Mouse (Mus musculus) cortical plate, adult 2 months (tissue): ENCODE data around the gene Phactr1. TPM values are rescaled to one million over a fixed set of nuclear protein-coding genes. Genes with fewer than 3 reads are reported as not detected.

ENCODE experiments used
- H3K27ac ChIP-seq: fragments of 200-500 bp; 2 replicates; pipeline ENCODE4 v1.5.1; 2012; ENCODE audit warnings: low read length, control low read depth, inconsistent platforms; ENCODE audit not compliant: insufficient read depth
- H3K4me1 ChIP-seq: fragments of 200-500 bp; 2 replicates; pipeline ENCODE4 v1.6.1; 2011; ENCODE audit warnings: low read length; ENCODE audit not compliant: control insufficient read depth, insufficient read depth
- H3K4me3 ChIP-seq: fragments of 200-500 bp; 2 replicates; pipeline ENCODE4 v1.5.1; 2011; ENCODE audit warnings: mild to moderate bottlenecking, low read length, control low read depth; ENCODE audit not compliant: insufficient read depth
- CTCF ChIP-seq: fragments of 200-500 bp; IDR thresholded peaks from 2 replicates; pipeline ENCODE4 v1.5.1; 2011; ENCODE audit warnings: mild to moderate bottlenecking, control low read depth, low read length; ENCODE audit not compliant: insufficient read depth; ENCODE audit errors: extremely low read depth
- POLR2A ChIP-seq: fragments of 200-500 bp; IDR thresholded peaks from 2 replicates; pipeline ENCODE4 v1.6.1; 2011; ENCODE audit warnings: mild to moderate bottlenecking, low read length, control low read depth; ENCODE audit not compliant: insufficient read depth; ENCODE audit errors: extremely low read depth
- polyA plus RNA-seq: library from polyadenylated mRNA; depleted of rRNA; stranded (reverse); fragments of >200 nt; gene quantifications from 2 replicates; pipeline ENCODE4 v1.2.3, GENCODE M21; 2012

The Phactr1 gene
- polyA plus RNA-seq, 1 experiment = 206 TPM

- no peak overlapping the region for H3K27ac ChIP-seq
These were observed 464.4 kb downstream of the Phactr1 start for GRCm38 (mm10) chr13:43144720-43145418.

GRCm38 (mm10) chr13:43146515-43147258 is 466.3 kb downstream of the Phactr1 start:
- Histone ChIP-seq H3K27ac (no peak overlapping the region), H3K4me1 (peaks cover 2% of the 10 kb centered on the region; the same call in 1 of the 2 replicates), H3K4me3 (no peak overlapping the region)
- no peak for TF ChIP-seq CTCF
- no peak for TF ChIP-seq POLR2A

More at GRCm38 (mm10) chr13:43144720-43145418, 464.4 kb downstream of the Phactr1 start:
- H3K4me3 ChIP-seq = no peak overlapping the region
- peaks cover 2% of the 10 kb centered on the region; the same call in 1 of the 2 replicates for H3K4me1 ChIP-seq
- no peak for TF ChIP-seq POLR2A
- no peak for TF ChIP-seq CTCF

- Histone ChIP-seq H3K4me1 (peaks cover 2% of the 10 kb centered on the region; the same call in 1 of the 2 replicates), H3K27ac (no peak overlapping the region), H3K4me3 (no peak overlapping the region)
- TF ChIP-seq CTCF = no peak
- TF ChIP-seq POLR2A = no peak
These were observed 468.3 kb downstream of the Phactr1 start for GRCm38 (mm10) chr13:43148692-43149091.

- no peak overlapping the region for H3K27ac ChIP-seq
- peaks cover 2% of the 10 kb centered on the region; the same call in 1 of the 2 replicates for H3K4me1 ChIP-seq
- TF ChIP-seq CTCF (no peak), POLR2A (no peak)
- no peak overlapping the region for H3K4me3 ChIP-seq
These were observed 469.2 kb downstream of the Phactr1 start for GRCm38 (mm10) chr13:43149661-43150060.

GRCm38 (mm10) chr13:43152005-43152520 is 471.6 kb downstream of the Phactr1 start:
- no peak overlapping the region for H3K27ac ChIP-seq
- no peaks in the 10 kb centered on the region for H3K4me1 ChIP-seq
- TF ChIP-seq POLR2A = no peak
- no peak overlapping the region for H3K4me3 ChIP-seq

- no peaks in the 10 kb centered on the region for H3K4me1 ChIP-seq
- no peak overlapping the region for H3K27ac ChIP-seq
- no peak for TF ChIP-seq POLR2A
- no peak for TF ChIP-seq CTCF
- no peak overlapping the region for H3K4me3 ChIP-seq
These were observed 476.9 kb downstream of the Phactr1 start for GRCm38 (mm10) chr13:43157370-43157769.

GRCm38 (mm10) chr13:43158281-43158680 is 477.9 kb downstream of the Phactr1 start:
- Histone ChIP-seq H3K27ac (no peak overlapping the region), H3K4me1 (no peaks in the 10 kb centered on the region), H3K4me3 (no peak overlapping the region)
- TF ChIP-seq CTCF (no peak), POLR2A (no peak)

- Histone ChIP-seq H3K4me1 (no peaks in the 10 kb centered on the region), H3K27ac (no peak overlapping the region), H3K4me3 (no peak overlapping the region)
- TF ChIP-seq POLR2A (no peak), CTCF (no peak)
These were observed 479.0 kb downstream of the Phactr1 start for GRCm38 (mm10) chr13:43159429-43159828.

GRCm38 (mm10) chr13:43167721-43168120 is 487.3 kb downstream of the Phactr1 start:
- Histone ChIP-seq H3K27ac (no peak overlapping the region), H3K4me1 (no peaks in the 10 kb centered on the region), H3K4me3 (no peak overlapping the region)
- TF ChIP-seq POLR2A (no peak), CTCF (no peak)
